Mouse (Mus musculus) erythroblast, embryonic 14.5 days (primary cell): ENCODE results near the gene Zfp566.

Experiments
- GATA1 ChIP-seq: IDR thresholded peaks from 2 replicates; pipeline ENCODE4 v1.6.1; 2012; ENCODE audit warnings: low read length, inconsistent platforms, mixed read lengths
- TAL1 ChIP-seq: IDR thresholded peaks from 3 replicates; pipeline ENCODE4 v1.6.1; 2012; ENCODE audit warnings: low read length, inconsistent platforms, mixed read lengths

DNA sequence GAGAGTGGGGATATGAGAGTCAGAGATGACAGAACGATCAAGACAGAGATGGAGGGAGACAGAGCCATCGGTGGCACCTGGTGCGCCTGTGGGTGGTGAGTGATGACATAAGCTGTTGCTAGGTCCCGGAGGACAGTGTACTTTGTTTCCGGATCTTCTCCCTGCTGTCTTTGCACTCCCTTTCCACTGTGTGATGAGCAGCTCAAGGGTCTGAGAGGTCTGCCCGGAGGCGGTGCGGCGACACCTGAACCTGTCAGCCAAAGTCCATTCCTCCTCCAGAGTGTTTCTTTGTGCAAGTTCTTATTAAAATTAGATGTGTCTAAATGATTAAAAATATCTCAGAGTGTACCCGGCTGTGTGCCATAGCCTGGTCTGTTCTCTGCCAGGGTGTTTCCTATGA is 46.5 kb upstream of the Zfp566 start:
- TF ChIP-seq GATA1, result no peak
- TF ChIP-seq TAL1, result no peak
